Mouse (Mus musculus): ENCODE measurements at regions not wholly inside any gene's neighbourhood (a gene's known extent, or its start where the extent isn't known, plus 50 kb on each side); places are given as distances from the start of the nearest gene placed in this dataset.

DNA sequence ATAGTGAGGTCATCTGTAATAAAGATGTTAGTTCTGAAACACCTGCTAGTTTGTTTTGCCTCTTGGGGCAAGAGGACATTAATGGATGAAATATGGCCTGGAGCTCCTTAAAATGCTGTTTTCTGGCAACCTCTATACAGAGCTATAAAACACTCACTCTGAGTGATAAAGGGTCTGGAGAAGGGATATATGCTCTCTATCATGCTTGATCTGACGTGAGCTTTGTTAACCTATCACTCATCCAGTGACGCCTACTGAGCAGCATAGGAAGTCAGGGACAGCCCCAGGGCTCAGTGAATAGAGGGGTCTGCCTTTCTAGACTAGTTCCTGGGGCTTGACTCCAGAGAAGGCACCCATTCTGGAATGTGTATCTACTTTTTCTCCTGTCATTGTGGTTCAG is 222.4 kb downstream of the Insc start:
- TF ChIP-seq CTCF (IDR thresholded peaks at IDR 0.05; ENCODE audit: low read depth, low read length) (no peak), EP300 (IDR thresholded peaks at IDR 0.05; ENCODE audit: insufficient read depth, low read depth, low read length) (no peak)

Measured in ES-Bruce4 (cell line).